7 mouse cellular contexts compared by ENCODE assay signal in genomic region chr2:155729158-155729645, GRCm38 (mm10). TPM values are rescaled to one million over a fixed set of nuclear protein-coding genes. Genes with fewer than 3 reads are reported as not detected.
A peak's percentile ranks its signal among the peaks of the same experiment; 100 is the strongest.
DNase-seq lines count a peak whose midpoint lies in the region; ATAC-seq lines count a peak whose summit lies in the region.

Gene Edem2 (minus strand): TSS chr2:155729475.

- peak; percentile 93 for ATAC-seq in embryonic facial prominence, embryonic 11.5 days (replicated peaks; ENCODE audit: insufficient number of reproducible peaks, low FRiP score, low TSS enrichment, low read depth)
- peak; percentile 87 for ATAC-seq in granulocyte monocyte progenitor cell, adult 5-6 weeks (replicated peaks; ENCODE audit: poor library complexity, severe bottlenecking)
- peak; percentile 98 for ATAC-seq in midbrain, embryonic 13.5 days

- WGBS in embryonic facial prominence, embryonic 11.5 days: under 1% methylated on average over 32 of the region's 33 CpGs
- WGBS in limb, embryonic 10.5 days: under 1% methylated on average over 33 of the region's 33 CpGs
- WGBS in midbrain, embryonic 13.5 days: 1% methylated on average over 33 of the region's 33 CpGs

- peak; percentile 96 for DNase-seq in adrenal gland, postnatal 14 days
- DNase-seq in embryonic facial prominence, embryonic 11.5 days (ENCODE audit: low spot score): peak; percentile 95
- DNase-seq in kidney, adult 11 months: peak; percentile 91
- DNase-seq in limb, embryonic 10.5 days (ENCODE audit: low spot score): peak; percentile 85
- DNase-seq in spleen, adult 12 weeks (ENCODE audit: low spot score): peak; percentile 81

- no peaks in the 10 kb centered on the region for H3K27me3 ChIP-seq in embryonic facial prominence, embryonic 11.5 days (ENCODE audit: control insufficient read depth, insufficient read depth, low read length)
- H3K27me3 ChIP-seq in limb, embryonic 10.5 days (ENCODE audit: low read depth, poor library complexity, severe bottlenecking): no peaks in the 10 kb centered on the region
- no peaks in the 10 kb centered on the region for H3K27me3 ChIP-seq in midbrain, embryonic 13.5 days

- H3K4me3 ChIP-seq in embryonic facial prominence, embryonic 11.5 days (ENCODE audit: low read depth, low read length): peak within 1 kb of the TSS; percentile 93
- peak within 1 kb of the TSS; percentile 92 for H3K4me3 ChIP-seq in limb, embryonic 10.5 days
- H3K4me3 ChIP-seq in midbrain, embryonic 13.5 days (replicated peaks): peak within 1 kb of the TSS; percentile 88

- peaks cover 2% of the 10 kb centered on the region; the same call in 1 of the 2 replicates for H3K4me1 ChIP-seq in embryonic facial prominence, embryonic 11.5 days (ENCODE audit: control insufficient read depth, insufficient read depth, low read length)
- peaks cover 12% of the 10 kb centered on the region for H3K4me1 ChIP-seq in limb, embryonic 10.5 days
- peaks cover 14% of the 10 kb centered on the region for H3K4me1 ChIP-seq in midbrain, embryonic 13.5 days (replicated peaks)

- no peaks in the 10 kb centered on the region for H3K36me3 ChIP-seq in embryonic facial prominence, embryonic 11.5 days (replicated peaks; ENCODE audit: control insufficient read depth, insufficient read depth, low read depth, low read length)
- no peaks in the 10 kb centered on the region for H3K36me3 ChIP-seq in limb, embryonic 10.5 days
- H3K36me3 ChIP-seq in midbrain, embryonic 13.5 days: peaks cover 14% of the 10 kb centered on the region

- peak within 1 kb of the TSS; percentile 90 for H3K4me2 ChIP-seq in embryonic facial prominence, embryonic 11.5 days (ENCODE audit: low read depth, low read length)
- H3K4me2 ChIP-seq in midbrain, embryonic 13.5 days (replicated peaks): peak within 1 kb of the TSS; percentile 94

- H3K27ac ChIP-seq in embryonic facial prominence, embryonic 11.5 days (replicated peaks; ENCODE audit: low read depth, low read length): no peak within 1 kb of the TSS
- peak within 1 kb of the TSS; percentile 77 for H3K27ac ChIP-seq in limb, embryonic 10.5 days
- H3K27ac ChIP-seq in midbrain, embryonic 13.5 days: peak within 1 kb of the TSS; percentile 69

- H3K9me3 ChIP-seq in embryonic facial prominence, embryonic 11.5 days (replicated peaks; ENCODE audit: control insufficient read depth, low read length): no peaks in the 10 kb centered on the region
- H3K9me3 ChIP-seq in limb, embryonic 10.5 days (replicated peaks): no peaks in the 10 kb centered on the region
- no peaks in the 10 kb centered on the region for H3K9me3 ChIP-seq in midbrain, embryonic 13.5 days

- peak within 1 kb of the TSS; percentile 73 for H3K9ac ChIP-seq in embryonic facial prominence, embryonic 11.5 days (replicated peaks; ENCODE audit: low read length)
- peak within 1 kb of the TSS; percentile 93 for H3K9ac ChIP-seq in midbrain, embryonic 13.5 days (replicated peaks)

RNA-seq across cellular contexts. Expression of gene Edem2, which starts in this region (rescaled TPM):
- total RNA-seq in adrenal gland, postnatal 14 days (2021): 35.1 and 37.9 TPM in 2 replicates
- 22.7 and 28.9 TPM in 2 replicates for polyA plus RNA-seq in embryonic facial prominence, embryonic 11.5 days (2014; fragmentation: Nextera tagmentation; extraction: Ambion mirVana)
- total RNA-seq in granulocyte monocyte progenitor cell, adult 5-6 weeks (2014; fragmentation: Nextera tagmentation): 74.9 and 81.9 TPM in 2 replicates
- 71.6 and 73.7 TPM in 2 replicates for total RNA-seq in granulocyte monocyte progenitor cell, adult 5-6 weeks (2017)
- polyA plus RNA-seq in limb, embryonic 10.5 days (2016; fragmentation: Nextera tagmentation; extraction: Ambion mirVana): 22.1 and 26.6 TPM in 2 replicates
- polyA plus RNA-seq in midbrain, embryonic 13.5 days (2015; fragmentation: Nextera tagmentation; extraction: Ambion mirVana): 44.5 and 46.1 TPM in 2 replicates
